Mouse (Mus musculus): ENCODE data around the gene Rps25. TPM values are rescaled to one million over a fixed set of nuclear protein-coding genes. Genes with fewer than 3 reads are reported as not detected.

The Rps25 gene
- polyA plus RNA-seq, 1 experiment from 2014 or later: 2,627 TPM

- Histone ChIP-seq H3K4me1 (ENCODE audit: control insufficient read depth, insufficient read depth, low read length) (peaks cover 13% of the 10 kb centered on the region), H3K27me3 (replicated peaks; ENCODE audit: control insufficient read depth, insufficient read depth, low read length) (no peaks in the 10 kb centered on the region), H3K4me2 (ENCODE audit: low read depth, low read length) (peak overlapping the region; percentile 66), H3K27ac (replicated peaks; ENCODE audit: low read depth, low read length) (no peak overlapping the region; the same call in 1 of the 2 replicates), H3K4me3 (ENCODE audit: low read depth, low read length) (peak overlapping the region; percentile 95), H3K9me3 (ENCODE audit: control insufficient read depth, low read length) (no peaks in the 10 kb centered on the region), H3K9ac (ENCODE audit: low read depth, low read length) (peak overlapping the region; percentile 97), H3K36me3 (ENCODE audit: control insufficient read depth, insufficient read depth, low read length) (peaks cover 28% of the 10 kb centered on the region)
- DNase-seq (ENCODE audit: low spot score): no peak
- 92% methylated on average over 5 of the region's 5 CpGs for WGBS
- ATAC-seq (ENCODE audit: low read depth): no peak
Observed at GRCm38 (mm10) chr9:44378153-44378730, 28.7 kb upstream of the Rps25 start.

- Histone ChIP-seq H3K27ac (replicated peaks; ENCODE audit: low read depth, low read length) (peak within 1 kb of the TSS; percentile 88), H3K4me3 (ENCODE audit: low read depth, low read length) (peak within 1 kb of the TSS; percentile 95), H3K4me1 (ENCODE audit: control insufficient read depth, insufficient read depth, low read length) (peaks cover 13% of the 10 kb centered on the region), H3K36me3 (ENCODE audit: control insufficient read depth, insufficient read depth, low read length) (peaks cover 38% of the 10 kb centered on the region), H3K9me3 (ENCODE audit: control insufficient read depth, low read length) (no peaks in the 10 kb centered on the region), H3K4me2 (ENCODE audit: low read depth, low read length) (peak within 1 kb of the TSS; percentile 96), H3K9ac (ENCODE audit: low read depth, low read length) (peak within 1 kb of the TSS; percentile 97), H3K27me3 (replicated peaks; ENCODE audit: control insufficient read depth, insufficient read depth, low read length) (no peaks in the 10 kb centered on the region)
- DNase-seq (ENCODE audit: low spot score) (peak; percentile 98), ATAC-seq (ENCODE audit: low read depth) (peak; percentile 98)
- WGBS: under 1% methylated on average over 69 of the region's 83 CpGs
Observed at GRCm38 (mm10) chr9:44379054-44379834, 27.7 kb upstream of the Rps25 start, which contains the start of gene Hyou1. Gene Hyou1 (plus strand): TSS chr9:44379490.

GRCm38 (mm10) chr9:44379862-44380261, 27.1 kb upstream of the Rps25 start:
- H3K9me3 ChIP-seq (ENCODE audit: control insufficient read depth, low read length): no peaks in the 10 kb centered on the region
- ATAC-seq (ENCODE audit: low read depth) (no peak), DNase-seq (ENCODE audit: low spot score) (peak; percentile 16)
- H3K4me3 ChIP-seq (ENCODE audit: low read depth, low read length): peak overlapping the region; percentile 95
- peak overlapping the region; percentile 88 for H3K27ac ChIP-seq (replicated peaks; ENCODE audit: low read depth, low read length)
- H3K36me3 ChIP-seq (ENCODE audit: control insufficient read depth, insufficient read depth, low read length): peaks cover 44% of the 10 kb centered on the region
- H3K9ac ChIP-seq (ENCODE audit: low read depth, low read length): peak overlapping the region; percentile 97
- 11% methylated on average over 12 of the region's 15 CpGs for WGBS
- peaks cover 13% of the 10 kb centered on the region for H3K4me1 ChIP-seq (ENCODE audit: control insufficient read depth, insufficient read depth, low read length)
- H3K4me2 ChIP-seq (ENCODE audit: low read depth, low read length): peak overlapping the region; percentile 96
- no peaks in the 10 kb centered on the region for H3K27me3 ChIP-seq (replicated peaks; ENCODE audit: control insufficient read depth, insufficient read depth, low read length)

GRCm38 (mm10) chr9:44384596-44384995, 22.3 kb upstream of the Rps25 start:
- peaks cover 91% of the 10 kb centered on the region for H3K36me3 ChIP-seq (ENCODE audit: control insufficient read depth, insufficient read depth, low read length)
- H3K4me3 ChIP-seq (ENCODE audit: low read depth, low read length): no peak overlapping the region
- no peak overlapping the region for H3K9ac ChIP-seq (ENCODE audit: low read depth, low read length)
- H3K4me2 ChIP-seq (ENCODE audit: low read depth, low read length): no peak overlapping the region
- H3K27me3 ChIP-seq (replicated peaks; ENCODE audit: control insufficient read depth, insufficient read depth, low read length): no peaks in the 10 kb centered on the region
- no peak overlapping the region for H3K27ac ChIP-seq (replicated peaks; ENCODE audit: low read depth, low read length)
- 89% methylated on average over 13 of the region's 13 CpGs for WGBS
- DNase-seq (ENCODE audit: low spot score) (no peak), ATAC-seq (ENCODE audit: low read depth) (no peak)
- H3K4me1 ChIP-seq (ENCODE audit: control insufficient read depth, insufficient read depth, low read length): peaks cover 10% of the 10 kb centered on the region; the same call in 1 of the 2 replicates
- H3K9me3 ChIP-seq (ENCODE audit: control insufficient read depth, low read length): no peaks in the 10 kb centered on the region

- H3K27ac ChIP-seq (replicated peaks; ENCODE audit: low read depth, low read length): no peak overlapping the region
- no peak overlapping the region for H3K4me2 ChIP-seq (ENCODE audit: low read depth, low read length)
- H3K4me3 ChIP-seq (ENCODE audit: low read depth, low read length): no peak overlapping the region
- no peak overlapping the region for H3K9ac ChIP-seq (ENCODE audit: low read depth, low read length)
- WGBS: 70% methylated on average over 3 of the region's 3 CpGs
- no peaks in the 10 kb centered on the region for H3K4me1 ChIP-seq (ENCODE audit: control insufficient read depth, insufficient read depth, low read length)
- DNase-seq (ENCODE audit: low spot score) (no peak), ATAC-seq (ENCODE audit: low read depth) (no peak)
- H3K36me3 ChIP-seq (ENCODE audit: control insufficient read depth, insufficient read depth, low read length): peaks cover 94% of the 10 kb centered on the region
- no peaks in the 10 kb centered on the region for H3K27me3 ChIP-seq (replicated peaks; ENCODE audit: control insufficient read depth, insufficient read depth, low read length)
- no peaks in the 10 kb centered on the region for H3K9me3 ChIP-seq (ENCODE audit: control insufficient read depth, low read length)
Observed at GRCm38 (mm10) chr9:44387221-44387620, 19.7 kb upstream of the Rps25 start.

GRCm38 (mm10) chr9:44389273-44389672, 17.7 kb upstream of the Rps25 start:
- Histone ChIP-seq H3K27ac (replicated peaks; ENCODE audit: low read depth, low read length) (no peak overlapping the region), H3K36me3 (ENCODE audit: control insufficient read depth, insufficient read depth, low read length) (peaks cover 76% of the 10 kb centered on the region), H3K9me3 (ENCODE audit: control insufficient read depth, low read length) (no peaks in the 10 kb centered on the region), H3K9ac (ENCODE audit: low read depth, low read length) (no peak overlapping the region), H3K27me3 (replicated peaks; ENCODE audit: control insufficient read depth, insufficient read depth, low read length) (no peaks in the 10 kb centered on the region), H3K4me1 (ENCODE audit: control insufficient read depth, insufficient read depth, low read length) (no peaks in the 10 kb centered on the region), H3K4me3 (ENCODE audit: low read depth, low read length) (no peak overlapping the region), H3K4me2 (ENCODE audit: low read depth, low read length) (no peak overlapping the region)
- no peak for ATAC-seq (ENCODE audit: low read depth)
- 65% methylated on average over 8 of the region's 8 CpGs for WGBS
- no peak for DNase-seq (ENCODE audit: low spot score)

GRCm38 (mm10) chr9:44391466-44391865, 15.5 kb upstream of the Rps25 start:
- WGBS: 36% methylated on average over 4 of the region's 4 CpGs

GRCm38 (mm10) chr9:44396684-44397411, 10.1 kb upstream of the Rps25 start, which contains the start of gene Slc37a4:
Gene Slc37a4 (plus strand): TSS chr9:44396852.
- H3K9ac ChIP-seq (ENCODE audit: low read depth, low read length): peak within 1 kb of the TSS; percentile 75
- H3K4me1 ChIP-seq (ENCODE audit: control insufficient read depth, insufficient read depth, low read length): peaks cover 11% of the 10 kb centered on the region; the same call in 1 of the 2 replicates
- no peaks in the 10 kb centered on the region for H3K9me3 ChIP-seq (ENCODE audit: control insufficient read depth, low read length)
- peaks cover 26% of the 10 kb centered on the region for H3K36me3 ChIP-seq (ENCODE audit: control insufficient read depth, insufficient read depth, low read length)
- H3K4me2 ChIP-seq (ENCODE audit: low read depth, low read length): peak within 1 kb of the TSS; percentile 96
- peak; percentile 98 for DNase-seq (ENCODE audit: low spot score)
- peak within 1 kb of the TSS; percentile 67; the same call in 1 of the 2 replicates for H3K27ac ChIP-seq (replicated peaks; ENCODE audit: low read depth, low read length)
- H3K4me3 ChIP-seq (ENCODE audit: low read depth, low read length): peak within 1 kb of the TSS; percentile 74
- no peaks in the 10 kb centered on the region for H3K27me3 ChIP-seq (replicated peaks; ENCODE audit: control insufficient read depth, insufficient read depth, low read length)
- ATAC-seq (ENCODE audit: low read depth): peak; percentile 99
- under 1% methylated on average over 26 of the region's 43 CpGs for WGBS

More at GRCm38 (mm10) chr9:44391466-44391865, 15.5 kb upstream of the Rps25 start:
- H3K27ac ChIP-seq (replicated peaks; ENCODE audit: low read depth, low read length): no peak overlapping the region
- H3K9me3 ChIP-seq (ENCODE audit: control insufficient read depth, low read length): no peaks in the 10 kb centered on the region
- DNase-seq (ENCODE audit: low spot score) (peak; percentile 57), ATAC-seq (ENCODE audit: low read depth) (no peak)
- peaks cover 54% of the 10 kb centered on the region for H3K36me3 ChIP-seq (ENCODE audit: control insufficient read depth, insufficient read depth, low read length)
- no peaks in the 10 kb centered on the region for H3K4me1 ChIP-seq (ENCODE audit: control insufficient read depth, insufficient read depth, low read length)
- no peak overlapping the region for H3K4me2 ChIP-seq (ENCODE audit: low read depth, low read length)
- H3K9ac ChIP-seq (ENCODE audit: low read depth, low read length): no peak overlapping the region
- no peak overlapping the region for H3K4me3 ChIP-seq (ENCODE audit: low read depth, low read length)
- no peaks in the 10 kb centered on the region for H3K27me3 ChIP-seq (replicated peaks; ENCODE audit: control insufficient read depth, insufficient read depth, low read length)
